Mouse (Mus musculus) kidney, adult 9 months (tissue): Measurements from ENCODE around the gene Ermap.

ENCODE experiments used
- DNase-seq: peaks from one replicate; pipeline ENCODE4 v3.0.0; 2022

The Ermap gene

GRCm38 (mm10) chr4:119133306-119133705 is 56.5 kb downstream of the Ermap start:
- no peak for DNase-seq

GRCm38 (mm10) chr4:119131189-119131910 is 58.5 kb downstream of the Ermap start:
- no peak for DNase-seq

GRCm38 (mm10) chr4:119129096-119129495 is 60.7 kb downstream of the Ermap start:
- DNase-seq: no peak

- DNase-seq: no peak
Measured at GRCm38 (mm10) chr4:119128547-119128946, 61.3 kb downstream of the Ermap start.

GRCm38 (mm10) chr4:119127229-119127628 is 62.6 kb downstream of the Ermap start:
- DNase-seq: no peak

GRCm38 (mm10) chr4:119125577-119126270 is 64.1 kb downstream of the Ermap start:
- DNase-seq: no peak
